Mouse (Mus musculus) forebrain, embryonic 12.5 days (tissue): ENCODE data around the gene Trpm7. TPM values are rescaled to one million over a fixed set of nuclear protein-coding genes. Genes with fewer than 3 reads are reported as not detected.

Source experiments
- ATAC-seq: fragments of 200-750 bp; cut with Nextera tagmentation; 2 replicates; pipeline ENCODE4 v1.8.0; 2017; ENCODE audit warnings: moderate TSS enrichment; ENCODE audit not compliant: low FRiP score
- H3K27ac ChIP-seq: fragments of 300-500 bp; sonication (generic); 2 replicates; pipeline ENCODE4 v1.5.1; 2016; ENCODE audit warnings: mild to moderate bottlenecking
- H3K27me3 ChIP-seq: fragments of 300-500 bp; sonication (generic); 2 replicates; pipeline ENCODE4 v1.6.1; 2016; ENCODE audit warnings: mild to moderate bottlenecking
- H3K36me3 ChIP-seq: fragments of 300-500 bp; sonication (generic); replicated peaks from 2 replicates; pipeline ENCODE4 v1.6.1; 2016; ENCODE audit warnings: mild to moderate bottlenecking
- H3K4me1 ChIP-seq: fragments of 300-500 bp; sonication (generic); 2 replicates; pipeline ENCODE4 v1.6.1; 2016
- H3K4me2 ChIP-seq: fragments of 300-500 bp; sonication (generic); 2 replicates; pipeline ENCODE4 v1.6.1; 2016; ENCODE audit warnings: mild to moderate bottlenecking, moderate library complexity
- H3K4me3 ChIP-seq: fragments of 300-500 bp; sonication (generic); replicated peaks from 2 replicates; pipeline ENCODE4 v1.5.1; 2016; ENCODE audit warnings: mild to moderate bottlenecking
- H3K9ac ChIP-seq: fragments of 300-500 bp; sonication (generic); 2 replicates; pipeline ENCODE4 v1.6.1; 2016; ENCODE audit warnings: mild to moderate bottlenecking
- H3K9me3 ChIP-seq: fragments of 300-500 bp; sonication (generic); 2 replicates; pipeline ENCODE4 v1.6.1; 2016
- WGBS: fragments of 180-500 bp; shearing (Covaris S2); methylation state at CpG from one replicate; pipeline ENCODE4 v1.1.7; 2016; 5-methylcytosine and 5-hydroxymethylcytosine counted together
- polyA plus RNA-seq: library from polyadenylated mRNA; unstranded; fragments of >200 nt; fragmentation: Nextera tagmentation; extraction: Ambion mirVana; gene quantifications from 2 replicates; pipeline ENCODE4 v1.2.1, GENCODE M21; 2016

Gene Trpm7
- polyA plus RNA-seq, 1 experiment from 2014 or later: 43.5 TPM

GRCm38 (mm10) chr2:126801980-126802379, 74.0 kb downstream of the Trpm7 start:
- Histone ChIP-seq H3K27me3 (no peaks in the 10 kb centered on the region), H3K4me2 (no peak overlapping the region), H3K4me3 (no peak overlapping the region), H3K9ac (no peak overlapping the region), H3K36me3 (peaks cover 60% of the 10 kb centered on the region), H3K9me3 (no peaks in the 10 kb centered on the region), H3K27ac (no peak overlapping the region), H3K4me1 (no peaks in the 10 kb centered on the region)
- 91% methylated on average over 3 of the region's 3 CpGs for WGBS
- no peak for ATAC-seq

GRCm38 (mm10) chr2:126798455-126798854, 77.6 kb downstream of the Trpm7 start:
- Histone ChIP-seq H3K27ac (no peak overlapping the region), H3K9me3 (no peaks in the 10 kb centered on the region), H3K9ac (no peak overlapping the region), H3K27me3 (no peaks in the 10 kb centered on the region), H3K4me1 (no peaks in the 10 kb centered on the region), H3K36me3 (peaks cover 65% of the 10 kb centered on the region), H3K4me2 (no peak overlapping the region), H3K4me3 (no peak overlapping the region)
- ATAC-seq: no peak
- 92% methylated on average over 5 of the region's 5 CpGs for WGBS

- Histone ChIP-seq H3K9ac (no peak overlapping the region), H3K4me3 (no peak overlapping the region), H3K4me1 (no peaks in the 10 kb centered on the region), H3K9me3 (no peaks in the 10 kb centered on the region), H3K36me3 (peaks cover 72% of the 10 kb centered on the region), H3K4me2 (no peak overlapping the region), H3K27ac (no peak overlapping the region), H3K27me3 (no peaks in the 10 kb centered on the region)
- ATAC-seq: no peak
- 88% methylated on average over 3 of the region's 3 CpGs for WGBS
These were observed 80.3 kb downstream of the Trpm7 start for GRCm38 (mm10) chr2:126795708-126796107.

- Histone ChIP-seq H3K27me3 (no peaks in the 10 kb centered on the region), H3K4me3 (no peak overlapping the region), H3K36me3 (peaks cover 62% of the 10 kb centered on the region), H3K9ac (no peak overlapping the region), H3K27ac (no peak overlapping the region), H3K4me1 (no peaks in the 10 kb centered on the region), H3K4me2 (no peak overlapping the region), H3K9me3 (no peaks in the 10 kb centered on the region)
- ATAC-seq: no peak
- WGBS: 83% methylated on average over 5 of the region's 5 CpGs
These were observed 83.4 kb downstream of the Trpm7 start for GRCm38 (mm10) chr2:126792611-126793010.

GRCm38 (mm10) chr2:126787721-126788342, 88.2 kb downstream of the Trpm7 start:
- H3K4me2 ChIP-seq: no peak overlapping the region
- H3K9ac ChIP-seq: no peak overlapping the region
- no peaks in the 10 kb centered on the region for H3K9me3 ChIP-seq
- no peak overlapping the region for H3K27ac ChIP-seq
- H3K4me1 ChIP-seq: no peaks in the 10 kb centered on the region
- H3K4me3 ChIP-seq: no peak overlapping the region
- H3K36me3 ChIP-seq: peaks cover 24% of the 10 kb centered on the region
- no peaks in the 10 kb centered on the region for H3K27me3 ChIP-seq
- ATAC-seq: no peak
- WGBS: 58% methylated on average over 9 of the region's 9 CpGs

- 67% methylated on average over 4 of the region's 4 CpGs for WGBS
- no peak for ATAC-seq
These were observed 92.7 kb downstream of the Trpm7 start, which contains the start of gene Usp50 for GRCm38 (mm10) chr2:126783370-126783769. Usp50 (minus strand) TSS chr2:126783470.

GRCm38 (mm10) chr2:126782433-126782832, 93.6 kb downstream of the Trpm7 start:
- Histone ChIP-seq H3K36me3 (no peaks in the 10 kb centered on the region), H3K9ac (no peak overlapping the region), H3K27me3 (no peaks in the 10 kb centered on the region), H3K27ac (no peak overlapping the region), H3K4me3 (no peak overlapping the region), H3K9me3 (no peaks in the 10 kb centered on the region), H3K4me1 (no peaks in the 10 kb centered on the region), H3K4me2 (no peak overlapping the region)
- 81% methylated on average over 3 of the region's 3 CpGs for WGBS
- ATAC-seq: no peak

More at GRCm38 (mm10) chr2:126783370-126783769, 92.7 kb downstream of the Trpm7 start, which contains the start of gene Usp50:
- Histone ChIP-seq H3K9ac (no peak within 1 kb of the TSS), H3K9me3 (no peaks in the 10 kb centered on the region), H3K36me3 (no peaks in the 10 kb centered on the region), H3K27ac (no peak within 1 kb of the TSS), H3K4me2 (no peak within 1 kb of the TSS), H3K4me1 (no peaks in the 10 kb centered on the region), H3K4me3 (no peak within 1 kb of the TSS), H3K27me3 (no peaks in the 10 kb centered on the region)

GRCm38 (mm10) chr2:126781478-126781877, 94.6 kb downstream of the Trpm7 start:
- Histone ChIP-seq H3K4me3 (no peak overlapping the region), H3K27ac (no peak overlapping the region), H3K4me1 (no peaks in the 10 kb centered on the region), H3K27me3 (no peaks in the 10 kb centered on the region), H3K36me3 (no peaks in the 10 kb centered on the region), H3K4me2 (no peak overlapping the region), H3K9ac (no peak overlapping the region), H3K9me3 (no peaks in the 10 kb centered on the region)
- ATAC-seq: no peak
- 88% methylated on average over 1 of the region's 1 CpGs for WGBS

GRCm38 (mm10) chr2:126780286-126780685, 95.7 kb downstream of the Trpm7 start:
- no peaks in the 10 kb centered on the region for H3K36me3 ChIP-seq
- H3K27ac ChIP-seq: no peak overlapping the region
- no peaks in the 10 kb centered on the region for H3K27me3 ChIP-seq
- WGBS: 88% methylated on average over 10 of the region's 10 CpGs
- no peak for ATAC-seq
- H3K4me1 ChIP-seq: no peaks in the 10 kb centered on the region
- H3K9me3 ChIP-seq: no peaks in the 10 kb centered on the region
- no peak overlapping the region for H3K9ac ChIP-seq
- no peak overlapping the region for H3K4me3 ChIP-seq
- no peak overlapping the region for H3K4me2 ChIP-seq

- whole genome bisulfite sequencing: 80% methylated on average over 4 of the region's 4 CpGs
- Histone ChIP-seq H3K9me3 (no peaks in the 10 kb centered on the region), H3K9ac (no peak overlapping the region), H3K4me1 (no peaks in the 10 kb centered on the region), H3K36me3 (no peaks in the 10 kb centered on the region), H3K27me3 (no peaks in the 10 kb centered on the region), H3K4me3 (no peak overlapping the region), H3K27ac (no peak overlapping the region), H3K4me2 (no peak overlapping the region)
- no peak for ATAC-seq
These were observed 97.2 kb downstream of the Trpm7 start for GRCm38 (mm10) chr2:126778806-126779205.

GRCm38 (mm10) chr2:126776416-126776815, 99.6 kb downstream of the Trpm7 start:
- WGBS: 76% methylated on average over 1 of the region's 1 CpGs
- Histone ChIP-seq H3K4me1 (no peaks in the 10 kb centered on the region), H3K9me3 (no peaks in the 10 kb centered on the region), H3K4me3 (no peak overlapping the region), H3K27ac (no peak overlapping the region), H3K36me3 (no peaks in the 10 kb centered on the region), H3K4me2 (no peak overlapping the region), H3K27me3 (no peaks in the 10 kb centered on the region), H3K9ac (no peak overlapping the region)
- ATAC-seq: no peak

GRCm38 (mm10) chr2:126775951-126776350, 100.1 kb downstream of the Trpm7 start:
- no peaks in the 10 kb centered on the region for H3K9me3 ChIP-seq
- H3K27me3 ChIP-seq: no peaks in the 10 kb centered on the region
- WGBS: 77% methylated on average over 4 of the region's 4 CpGs
- H3K4me3 ChIP-seq: no peak overlapping the region
- H3K4me2 ChIP-seq: no peak overlapping the region
- H3K27ac ChIP-seq: no peak overlapping the region
- no peaks in the 10 kb centered on the region for H3K4me1 ChIP-seq
- ATAC-seq: no peak
- no peaks in the 10 kb centered on the region for H3K36me3 ChIP-seq
- H3K9ac ChIP-seq: no peak overlapping the region

- Histone ChIP-seq H3K4me1 (no peaks in the 10 kb centered on the region), H3K27me3 (no peaks in the 10 kb centered on the region), H3K4me3 (no peak overlapping the region), H3K27ac (no peak overlapping the region), H3K9ac (no peak overlapping the region), H3K9me3 (no peaks in the 10 kb centered on the region), H3K36me3 (no peaks in the 10 kb centered on the region), H3K4me2 (no peak overlapping the region)
- no peak for ATAC-seq
- 95% methylated on average over 5 of the region's 5 CpGs for WGBS
These were observed 103.8 kb downstream of the Trpm7 start for GRCm38 (mm10) chr2:126772217-126772616.
